Mouse (Mus musculus) lung, postnatal 0 days (tissue): ENCODE measurements around the gene Hormad2.

Experiments
- CTCF ChIP-seq: IDR thresholded peaks from 2 replicates; pipeline ENCODE4 v1.5.1; 2016; ENCODE audit warnings: antibody characterized with exemption, mild to moderate bottlenecking
- EP300 ChIP-seq: IDR thresholded peaks from 2 replicates; pipeline ENCODE4 v1.6.1; 2016; ENCODE audit warnings: antibody characterized with exemption, mild to moderate bottlenecking, control low read depth

GRCm38 (mm10) chr11:4308514-4309450 is 132.1 kb downstream of the Hormad2 start:
- TF ChIP-seq CTCF (no peak), EP300 (0 out of 2 replicates have a peak, but pooled peaks have one; percentile 10)
